Mouse (Mus musculus): ENCODE measurements around the gene Pipox.

DNA sequence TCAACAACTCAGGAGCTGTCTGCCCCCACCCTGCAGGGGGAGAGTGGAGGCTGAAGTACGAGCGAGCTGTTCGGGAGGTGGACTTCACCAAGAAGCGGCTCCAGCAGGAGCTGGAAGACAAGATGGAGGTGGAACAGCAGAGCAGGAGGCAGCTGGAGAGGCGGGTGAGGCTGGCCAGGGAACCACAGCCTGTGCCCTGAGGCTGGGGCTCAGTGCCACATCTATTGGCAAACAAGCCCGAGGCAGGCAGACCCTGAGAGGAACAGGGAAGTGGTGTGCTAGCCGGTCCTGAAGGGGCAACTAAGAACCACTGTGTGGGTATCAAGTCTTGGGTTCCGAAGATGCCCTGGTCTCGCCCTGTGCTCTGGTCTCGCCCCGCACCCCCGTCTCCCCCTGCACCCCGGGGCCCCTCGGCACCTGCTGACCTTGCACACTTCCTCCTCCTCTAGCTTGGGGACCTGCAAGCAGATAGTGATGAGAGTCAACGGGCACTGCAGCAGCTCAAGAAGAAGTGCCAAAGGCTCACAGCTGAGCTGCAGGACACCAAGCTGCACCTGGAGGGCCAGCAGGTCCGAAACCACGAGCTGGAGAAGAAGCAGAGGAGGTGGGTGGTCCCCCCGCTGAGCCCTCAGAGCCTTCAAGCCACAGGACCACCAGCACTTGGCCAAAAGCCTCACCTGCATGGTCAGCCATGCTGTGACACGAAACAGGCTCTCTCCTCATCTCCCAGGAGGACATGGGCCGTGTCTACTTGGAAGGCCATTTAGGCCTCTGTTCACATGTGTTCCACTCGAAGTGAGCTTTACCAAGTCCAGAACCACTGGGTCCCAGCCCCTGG, 50.6 kb downstream of the Pipox start:
- TF ChIP-seq GATA1 (IDR thresholded peaks at IDR 0.05; ENCODE audit: low read length) (no peak), TAL1 (IDR thresholded peaks at IDR 0.05; ENCODE audit: low read length) (no peak)
